Mouse (Mus musculus): ENCODE measurements around the gene Higd1b. TPM values are rescaled to one million over a fixed set of nuclear protein-coding genes. Genes with fewer than 3 reads are reported as not detected.
A peak's percentile ranks its signal among the peaks of the same experiment; 100 is the strongest.

Gene Higd1b
- polyA plus RNA-seq, 1 experiment = not detected

DNA sequence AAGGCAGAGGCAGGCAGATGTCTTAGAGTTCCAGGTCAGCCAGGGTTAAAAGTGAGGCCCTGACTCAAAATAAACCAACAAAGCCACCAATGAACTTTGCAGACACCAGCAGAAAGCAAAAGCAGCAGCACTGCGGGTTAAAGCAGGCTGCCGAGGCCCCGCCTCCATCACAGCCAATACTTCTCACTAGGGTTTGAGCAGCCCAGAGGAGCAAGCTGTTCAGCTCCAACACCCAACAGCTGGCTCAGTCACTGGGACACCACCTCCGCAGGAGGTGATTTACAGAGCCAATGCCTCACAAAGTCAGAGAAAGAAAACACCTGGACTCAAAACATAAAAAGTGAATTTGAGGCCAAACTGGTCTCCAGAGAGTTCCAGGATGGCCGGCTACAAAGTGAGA, 32.2 kb upstream of the Higd1b start:
- H3K27me3 ChIP-seq (ENCODE audit: control insufficient read depth, insufficient read depth, insufficient read length) = no peaks in the 10 kb centered on the region
- TF ChIP-seq CEBPB (IDR thresholded peaks at IDR 0.05; ENCODE audit: insufficient read depth, poor library complexity, severe bottlenecking) = no peak
- no peak for TF ChIP-seq MAX (IDR thresholded peaks at IDR 0.05; ENCODE audit: low read depth)
- no peak for TF ChIP-seq POLR2A (IDR thresholded peaks at IDR 0.05; ENCODE audit: insufficient read length, low read depth)
- TF ChIP-seq SRF (IDR thresholded peaks at IDR 0.05; ENCODE audit: control insufficient read depth, insufficient read length, low read depth) = no peak
- no peak for TF ChIP-seq MYOD1 (IDR thresholded peaks at IDR 0.05; ENCODE audit: control insufficient read depth in 1 of 3, insufficient read length in 2 of 3, low read depth in 2 of 3)
- TF ChIP-seq TCF12 (IDR thresholded peaks at IDR 0.05; ENCODE audit: insufficient read depth, poor library complexity, severe bottlenecking) = no peak
- TF ChIP-seq E2F4 (IDR thresholded peaks at IDR 0.05; ENCODE audit: insufficient read depth) = no peak
- no peak for TF ChIP-seq POLR2AphosphoS2 (IDR thresholded peaks at IDR 0.05; ENCODE audit: insufficient read length, low read depth)
- TF ChIP-seq REST (IDR thresholded peaks at IDR 0.05; ENCODE audit: insufficient read depth, insufficient read length) = no peak
- no peak for TF ChIP-seq USF1 (IDR thresholded peaks at IDR 0.05; ENCODE audit: low read depth)
- no peak for TF ChIP-seq TCF3 (IDR thresholded peaks at IDR 0.05; ENCODE audit: insufficient read length, low read depth)
- no peak for TF ChIP-seq MYOG (IDR thresholded peaks at IDR 0.05; ENCODE audit: control insufficient read depth in 1 of 3, insufficient read depth in 1 of 3, insufficient read length in 2 of 3, low read depth in 2 of 3)

DNA sequence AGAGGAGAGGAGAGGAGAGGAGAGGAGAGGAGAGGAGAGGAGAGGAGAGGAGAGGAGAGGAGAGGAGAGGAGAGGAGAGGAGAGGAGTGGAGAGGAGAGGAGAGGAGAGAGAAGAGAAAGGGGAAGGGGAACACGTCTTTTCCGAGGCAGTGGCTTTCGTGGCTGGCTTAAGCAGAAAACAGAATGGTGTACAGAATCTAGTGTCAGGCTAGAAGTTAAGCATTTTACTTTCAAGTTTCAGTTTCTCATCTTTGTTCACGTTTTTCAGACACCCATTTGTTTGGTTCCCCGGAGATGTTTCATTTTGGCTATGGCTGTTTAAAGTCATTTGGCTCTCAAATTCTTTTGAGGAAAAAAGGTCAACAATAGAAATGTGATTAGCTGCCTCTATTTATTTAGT, 27.4 kb upstream of the Higd1b start:
- no peak for TF ChIP-seq MYOG (IDR thresholded peaks at IDR 0.05; ENCODE audit: control insufficient read depth in 1 of 3, insufficient read depth in 1 of 3, insufficient read length in 2 of 3, low read depth in 2 of 3)
- TF ChIP-seq MAX (IDR thresholded peaks at IDR 0.05; ENCODE audit: low read depth) = no peak
- TF ChIP-seq POLR2A (IDR thresholded peaks at IDR 0.05; ENCODE audit: insufficient read length, low read depth) = no peak
- no peak for TF ChIP-seq USF1 (IDR thresholded peaks at IDR 0.05; ENCODE audit: low read depth)
- no peak for TF ChIP-seq SRF (IDR thresholded peaks at IDR 0.05; ENCODE audit: control insufficient read depth, insufficient read length, low read depth)
- no peak for TF ChIP-seq CEBPB (IDR thresholded peaks at IDR 0.05; ENCODE audit: insufficient read depth, poor library complexity, severe bottlenecking)
- no peak for TF ChIP-seq POLR2AphosphoS2 (IDR thresholded peaks at IDR 0.05; ENCODE audit: insufficient read length, low read depth)
- TF ChIP-seq TCF3 (IDR thresholded peaks at IDR 0.05; ENCODE audit: insufficient read length, low read depth) = no peak
- no peak for TF ChIP-seq REST (IDR thresholded peaks at IDR 0.05; ENCODE audit: insufficient read depth, insufficient read length)
- H3K27me3 ChIP-seq (ENCODE audit: control insufficient read depth, insufficient read depth, insufficient read length) = no peaks in the 10 kb centered on the region
- no peak overlapping the region for H3ac ChIP-seq (ENCODE audit: control insufficient read depth, insufficient read length)

More for the DNA sequence above, 32.2 kb upstream of the Higd1b start:
- Histone ChIP-seq H3K36me3 (ENCODE audit: control insufficient read depth, insufficient read depth) (peaks cover 12% of the 10 kb centered on the region), H3K79me2 (ENCODE audit: control insufficient read depth, insufficient read depth) (peaks cover 48% of the 10 kb centered on the region), H3ac (ENCODE audit: control insufficient read depth, insufficient read length) (no peak overlapping the region), H3K4me2 (ENCODE audit: low read depth) (no peak overlapping the region), H3K4me3 (no peak overlapping the region)

DNA sequence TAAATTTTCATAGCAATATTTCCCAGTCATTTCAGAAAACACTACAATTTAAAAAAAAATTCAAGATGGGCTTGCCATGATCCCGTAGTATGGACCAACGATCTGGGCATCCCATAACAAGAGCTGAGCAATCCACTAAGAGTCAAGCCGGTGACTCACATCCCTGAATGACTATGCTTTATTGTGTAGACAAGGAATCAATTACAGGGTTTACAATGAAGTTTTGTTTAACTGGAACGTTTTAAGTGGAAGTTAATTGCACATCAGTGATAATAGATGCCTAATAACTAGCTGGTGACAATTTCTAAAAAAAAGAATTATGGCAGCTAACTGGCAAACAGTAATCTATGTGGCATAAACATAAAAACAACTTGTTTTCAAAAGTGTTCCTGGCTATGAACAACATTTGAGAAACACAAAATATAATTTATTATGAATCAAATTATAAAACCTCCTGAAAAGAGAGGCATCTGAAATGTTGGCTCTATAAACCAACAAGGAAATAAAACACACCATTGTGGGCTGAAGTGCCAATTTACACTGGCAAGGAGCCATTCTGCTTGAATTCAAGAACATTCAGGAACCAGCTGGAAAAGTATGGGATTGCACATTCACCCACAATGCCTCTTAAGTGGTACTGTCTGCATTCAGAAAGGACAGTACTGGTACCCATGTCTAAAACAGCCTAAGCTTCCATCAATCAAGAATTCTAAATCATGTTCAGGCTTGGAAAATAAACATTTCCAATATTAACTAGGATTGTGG, 24.7 kb upstream of the Higd1b start:
- no peaks in the 10 kb centered on the region for H3K27me3 ChIP-seq (ENCODE audit: control insufficient read depth, insufficient read depth, insufficient read length)
- H3K79me2 ChIP-seq (ENCODE audit: control insufficient read depth, insufficient read depth) = peaks cover 93% of the 10 kb centered on the region
- peak overlapping the region; percentile 44 for H3K4me2 ChIP-seq (ENCODE audit: low read depth)
- H3K4me3 ChIP-seq = no peak overlapping the region
- no peak overlapping the region for H3ac ChIP-seq (ENCODE audit: control insufficient read depth, insufficient read length)
- H3K36me3 ChIP-seq (ENCODE audit: control insufficient read depth, insufficient read depth) = no peaks in the 10 kb centered on the region
- TF ChIP-seq TCF12 (IDR thresholded peaks at IDR 0.05; ENCODE audit: insufficient read depth, poor library complexity, severe bottlenecking) (no peak), MAX (IDR thresholded peaks at IDR 0.05; ENCODE audit: low read depth) (no peak), MYOD1 (IDR thresholded peaks at IDR 0.05; ENCODE audit: control insufficient read depth in 1 of 3, insufficient read length in 2 of 3, low read depth in 2 of 3) (no peak), SRF (IDR thresholded peaks at IDR 0.05; ENCODE audit: control insufficient read depth, insufficient read length, low read depth) (no peak), CEBPB (IDR thresholded peaks at IDR 0.05; ENCODE audit: insufficient read depth, poor library complexity, severe bottlenecking) (0 out of 2 replicates have a peak, but pooled peaks have one; percentile 2)

More for the DNA sequence above, 27.4 kb upstream of the Higd1b start:
- Histone ChIP-seq H3K4me2 (ENCODE audit: low read depth) (no peak overlapping the region), H3K36me3 (ENCODE audit: control insufficient read depth, insufficient read depth) (no peaks in the 10 kb centered on the region), H3K79me2 (ENCODE audit: control insufficient read depth, insufficient read depth) (peaks cover 88% of the 10 kb centered on the region), H3K4me3 (no peak overlapping the region)

DNA sequence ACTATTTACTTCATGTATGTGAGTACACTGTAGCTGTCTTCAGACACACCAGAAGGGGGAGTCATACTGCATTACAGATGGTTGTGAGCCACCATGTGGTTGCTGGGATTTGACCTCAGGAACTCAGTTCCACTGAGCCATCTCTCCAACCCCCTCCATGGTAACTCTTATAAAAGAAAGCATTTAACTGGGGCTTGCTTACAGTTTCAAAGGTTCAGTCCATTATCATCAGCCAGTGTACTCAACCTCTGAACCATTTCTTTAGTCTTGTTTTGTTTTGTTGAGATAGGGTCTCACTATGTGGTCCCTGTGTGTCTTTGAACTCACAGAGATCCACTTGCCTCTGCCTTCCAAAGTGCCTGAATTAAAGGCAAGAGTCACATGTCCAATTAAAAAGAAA, 20.8 kb upstream of the Higd1b start:
- no peak overlapping the region for H3ac ChIP-seq (ENCODE audit: control insufficient read depth, insufficient read length)
- H3K79me2 ChIP-seq (ENCODE audit: control insufficient read depth, insufficient read depth) = peaks cover 78% of the 10 kb centered on the region
- H3K36me3 ChIP-seq (ENCODE audit: control insufficient read depth, insufficient read depth) = no peaks in the 10 kb centered on the region
- H3K27me3 ChIP-seq (ENCODE audit: control insufficient read depth, insufficient read depth, insufficient read length) = no peaks in the 10 kb centered on the region
- TF ChIP-seq TCF3 (IDR thresholded peaks at IDR 0.05; ENCODE audit: insufficient read length, low read depth) (no peak), MAX (IDR thresholded peaks at IDR 0.05; ENCODE audit: low read depth) (no peak), POLR2A (IDR thresholded peaks at IDR 0.05; ENCODE audit: insufficient read length, low read depth) (no peak), E2F4 (IDR thresholded peaks at IDR 0.05; ENCODE audit: insufficient read depth) (no peak), TCF12 (IDR thresholded peaks at IDR 0.05; ENCODE audit: insufficient read depth, poor library complexity, severe bottlenecking) (no peak), MYOD1 (IDR thresholded peaks at IDR 0.05; ENCODE audit: control insufficient read depth in 1 of 3, insufficient read length in 2 of 3, low read depth in 2 of 3) (no peak), USF1 (IDR thresholded peaks at IDR 0.05; ENCODE audit: low read depth) (no peak), SRF (IDR thresholded peaks at IDR 0.05; ENCODE audit: control insufficient read depth, insufficient read length, low read depth) (no peak), POLR2AphosphoS2 (IDR thresholded peaks at IDR 0.05; ENCODE audit: insufficient read length, low read depth) (no peak), CEBPB (IDR thresholded peaks at IDR 0.05; ENCODE audit: insufficient read depth, poor library complexity, severe bottlenecking) (no peak), REST (IDR thresholded peaks at IDR 0.05; ENCODE audit: insufficient read depth, insufficient read length) (no peak)
- no peak overlapping the region for H3K4me2 ChIP-seq (ENCODE audit: low read depth)
- H3K4me3 ChIP-seq = no peak overlapping the region

All from myocyte (in vitro differentiated cells).